Mouse (Mus musculus) gastrocnemius, postnatal 25 days (tissue): ENCODE measurements around the gene Dync1li2. TPM values are rescaled to one million over a fixed set of nuclear protein-coding genes. Genes with fewer than 3 reads are reported as not detected.

ENCODE experiments used
- DNase-seq: peaks from one replicate; pipeline ENCODE4 v3.0.0; 2022
- total RNA-seq, 2 experiments: library from RNA; stranded (reverse); gene quantifications; 1 replicate in 1 of 2; 2 replicates in 1 of 2; pipeline ENCODE4 v1.2.3; 2021

The Dync1li2 gene
- total RNA-seq, 2 experiments from 2014 or later: 63.2 to 101 TPM

- no peak for DNase-seq
Measured at GRCm38 (mm10) chr8:104380961-104381411, 61.9 kb downstream of the Dync1li2 start.

- DNase-seq: no peak
Measured at GRCm38 (mm10) chr8:104380269-104380668, 62.6 kb downstream of the Dync1li2 start.

- DNase-seq: no peak
Measured at GRCm38 (mm10) chr8:104379301-104379836, 63.5 kb downstream of the Dync1li2 start.

- DNase-seq: no peak
Measured at GRCm38 (mm10) chr8:104376669-104377068, 66.2 kb downstream of the Dync1li2 start.

GRCm38 (mm10) chr8:104375959-104376358, 66.9 kb downstream of the Dync1li2 start:
- no peak for DNase-seq

- peak; percentile 50 for DNase-seq
Measured at GRCm38 (mm10) chr8:104374864-104375846, 67.7 kb downstream of the Dync1li2 start.

- DNase-seq: no peak
Measured at GRCm38 (mm10) chr8:104374269-104374668, 68.6 kb downstream of the Dync1li2 start.

GRCm38 (mm10) chr8:104373779-104374178, 69.1 kb downstream of the Dync1li2 start:
- no peak for DNase-seq

GRCm38 (mm10) chr8:104371121-104371520, 71.7 kb downstream of the Dync1li2 start:
- no peak for DNase-seq

GRCm38 (mm10) chr8:104370071-104370470, 72.8 kb downstream of the Dync1li2 start:
- DNase-seq: peak; percentile 22

GRCm38 (mm10) chr8:104369591-104369990, 73.3 kb downstream of the Dync1li2 start:
- no peak for DNase-seq

Other genes with a start within 250 kb of the Dync1li2 start
- gene Tk2, start 194.5 kb downstream of the Dync1li2 start, total RNA-seq: 1 to 10 TPM; 2.7 to 3.8 TPM
- 1 to 10 TPM; 1.7 to 2.9 TPM for gene Cklf, start 192.2 kb downstream of the Dync1li2 start, total RNA-seq
- not detected for gene Cmtm2a, start 149.9 kb downstream of the Dync1li2 start, total RNA-seq
- not detected for gene Gm45711, start 133.0 kb downstream of the Dync1li2 start, total RNA-seq
- not detected for gene Cmtm1, start 132.9 kb downstream of the Dync1li2 start, total RNA-seq
- gene Gm11020, start 121.5 kb downstream of the Dync1li2 start, total RNA-seq: not detected
- gene Cmtm2b, start 120.8 kb downstream of the Dync1li2 start, total RNA-seq: not detected
- 10 to 100 TPM in 1 of 2 experiments, 1 to 10 TPM in 1; 8.5 to 10.3 TPM for gene Cmtm3, start 103.6 kb downstream of the Dync1li2 start, total RNA-seq
- gene Cmtm4, start 47.2 kb downstream of the Dync1li2 start, total RNA-seq: 1 to 10 TPM; 3.7 to 4.1 TPM
- gene Terb1, start 66.9 kb upstream of the Dync1li2 start, total RNA-seq: under 1 TPM in 1 of 2 experiments, not detected in 1; 0.10 TPM
- gene Nae1, start 91.6 kb upstream of the Dync1li2 start, total RNA-seq: 10 to 100 TPM; 19.7 to 22.8 TPM
- gene Car7, start 91.6 kb upstream of the Dync1li2 start, total RNA-seq: 1 to 10 TPM; 1.0 to 1.2 TPM
- gene Pdp2, start 148.4 kb upstream of the Dync1li2 start, total RNA-seq: 1 to 10 TPM; 2.8 to 2.9 TPM
- gene Cdh16, start 181.3 kb upstream of the Dync1li2 start, total RNA-seq: not detected
- 1 to 10 TPM; 3.8 to 6.2 TPM for gene Rrad, start 188.3 kb upstream of the Dync1li2 start, total RNA-seq
- gene Ciao2b, start 198.9 kb upstream of the Dync1li2 start, total RNA-seq: 10 to 100 TPM; 27.3 to 33.1 TPM